Mouse (Mus musculus): ENCODE measurements around the gene Fbn1. TPM values are rescaled to one million over a fixed set of nuclear protein-coding genes. Genes with fewer than 3 reads are reported as not detected.

Fbn1 gene
- total and polyA plus RNA-seq, 2 experiments from 2014 or later, result 1.6 to 20.1 TPM

DNA sequence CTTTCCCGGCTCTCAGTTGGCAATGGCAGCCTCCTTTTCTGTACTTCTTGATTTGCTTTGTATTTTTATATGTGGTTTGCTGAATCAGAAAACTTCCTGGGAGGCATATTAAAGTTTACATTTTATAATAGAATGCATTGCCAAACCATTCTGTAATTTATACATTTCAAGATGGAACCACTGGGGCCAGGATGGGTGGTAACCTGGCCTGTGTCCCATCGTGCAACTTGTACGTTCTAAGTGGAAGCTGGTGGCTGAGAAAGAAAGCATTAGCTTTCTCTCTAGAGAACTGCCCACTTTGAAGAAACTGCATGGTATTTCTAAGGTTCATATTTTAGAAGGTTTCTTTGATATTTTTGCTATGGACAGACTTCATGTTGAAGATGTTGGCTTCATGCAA is 212.3 kb downstream of the Fbn1 start:
- H3K27me3 ChIP-seq (ENCODE audit: insufficient read depth, low read length), result no peaks in the 10 kb centered on the region
- H3K4me3 ChIP-seq (ENCODE audit: low read depth, low read length), result no peak overlapping the region
- TF ChIP-seq CTCF (IDR thresholded peaks at IDR 0.05), result no peak
- H3K4me2 ChIP-seq (ENCODE audit: low read depth, low read length, poor library complexity, severe bottlenecking), result no peak overlapping the region
- no peaks in the 10 kb centered on the region for H3K4me1 ChIP-seq (ENCODE audit: insufficient read depth, low read length)
- DNase-seq (ENCODE audit: low spot score) (no peak), ATAC-seq (ENCODE audit: low FRiP score) (no peak)
- H3K36me3 ChIP-seq (ENCODE audit: insufficient read depth, low read length), result no peaks in the 10 kb centered on the region
- no peaks in the 10 kb centered on the region for H3K9me3 ChIP-seq (ENCODE audit: low read length)
- H3K27ac ChIP-seq (ENCODE audit: low read depth, low read length), result no peak overlapping the region
- 88% methylated on average over 3 of the region's 3 CpGs for WGBS
- H3K9ac ChIP-seq (replicated peaks; ENCODE audit: low read length, poor library complexity, severe bottlenecking), result no peak overlapping the region

DNA sequence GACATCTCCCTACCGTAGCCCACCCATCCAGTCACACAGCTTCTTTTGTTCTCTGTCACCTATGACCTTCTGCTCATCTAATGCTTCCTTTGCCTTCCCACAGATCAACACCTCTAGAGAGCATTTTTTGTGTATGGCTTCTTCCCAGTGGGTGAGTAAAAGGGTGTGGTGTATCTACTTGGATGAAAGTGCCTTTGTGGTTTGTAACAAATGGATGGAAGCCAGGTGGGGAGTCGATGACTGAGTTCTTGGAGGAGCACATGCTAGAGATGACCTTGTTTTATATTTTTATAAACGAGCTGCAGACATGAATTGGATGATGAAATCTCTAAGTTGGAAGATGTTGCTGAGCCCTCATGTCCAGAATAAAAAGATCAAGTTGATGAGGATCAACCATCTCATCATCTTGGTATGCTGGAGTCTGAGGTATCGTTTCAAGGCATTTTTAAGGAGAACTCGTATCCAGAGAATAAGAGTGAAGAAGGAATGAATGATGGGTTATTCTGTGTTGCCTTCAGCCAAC is 213.8 kb downstream of the Fbn1 start:
- Histone ChIP-seq H3K36me3 (ENCODE audit: insufficient read depth, low read length) (no peaks in the 10 kb centered on the region), H3K27me3 (ENCODE audit: insufficient read depth, low read length) (no peaks in the 10 kb centered on the region), H3K27ac (ENCODE audit: low read depth, low read length) (no peak overlapping the region), H3K4me1 (ENCODE audit: insufficient read depth, low read length) (no peaks in the 10 kb centered on the region), H3K9ac (replicated peaks; ENCODE audit: low read length, poor library complexity, severe bottlenecking) (no peak overlapping the region), H3K4me3 (ENCODE audit: low read depth, low read length) (no peak overlapping the region), H3K4me2 (ENCODE audit: low read depth, low read length, poor library complexity, severe bottlenecking) (no peak overlapping the region), H3K9me3 (ENCODE audit: low read length) (no peaks in the 10 kb centered on the region)
- 84% methylated on average over 5 of the region's 5 CpGs for WGBS
- TF ChIP-seq CTCF (IDR thresholded peaks at IDR 0.05), result no peak
- ATAC-seq (ENCODE audit: low FRiP score) (no peak), DNase-seq (ENCODE audit: low spot score) (no peak)

DNA sequence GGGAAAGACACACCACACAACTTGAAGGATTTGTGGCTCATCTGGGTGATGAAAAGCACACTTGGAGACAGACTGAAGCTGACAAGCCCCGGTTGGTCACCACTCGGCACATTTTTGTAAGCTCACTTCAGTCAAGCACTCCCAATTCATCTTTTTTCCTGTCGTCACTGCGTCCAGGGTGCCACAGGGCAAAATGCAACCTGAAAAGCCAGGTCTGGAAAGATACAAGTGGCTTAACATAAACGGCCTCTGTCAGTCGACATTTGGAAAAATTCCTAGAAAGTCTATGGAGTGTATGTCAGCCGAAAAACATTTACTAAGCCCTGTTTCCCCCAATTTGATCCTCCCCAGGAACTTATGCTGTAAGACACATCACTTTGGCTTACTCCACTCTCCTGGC is 215.2 kb downstream of the Fbn1 start:
- H3K9me3 ChIP-seq (ENCODE audit: low read length), result no peaks in the 10 kb centered on the region
- no peaks in the 10 kb centered on the region for H3K27me3 ChIP-seq (ENCODE audit: insufficient read depth, low read length)
- DNase-seq (ENCODE audit: low spot score) (no peak), ATAC-seq (ENCODE audit: low FRiP score) (no peak)
- no peaks in the 10 kb centered on the region for H3K4me1 ChIP-seq (ENCODE audit: insufficient read depth, low read length)
- no peak overlapping the region for H3K27ac ChIP-seq (ENCODE audit: low read depth, low read length)
- H3K36me3 ChIP-seq (ENCODE audit: insufficient read depth, low read length), result no peaks in the 10 kb centered on the region
- H3K9ac ChIP-seq (replicated peaks; ENCODE audit: low read length, poor library complexity, severe bottlenecking), result no peak overlapping the region
- TF ChIP-seq CTCF (IDR thresholded peaks at IDR 0.05), result no peak
- H3K4me3 ChIP-seq (ENCODE audit: low read depth, low read length), result no peak overlapping the region
- 88% methylated on average over 7 of the region's 7 CpGs for WGBS
- no peak overlapping the region for H3K4me2 ChIP-seq (ENCODE audit: low read depth, low read length, poor library complexity, severe bottlenecking)

DNA sequence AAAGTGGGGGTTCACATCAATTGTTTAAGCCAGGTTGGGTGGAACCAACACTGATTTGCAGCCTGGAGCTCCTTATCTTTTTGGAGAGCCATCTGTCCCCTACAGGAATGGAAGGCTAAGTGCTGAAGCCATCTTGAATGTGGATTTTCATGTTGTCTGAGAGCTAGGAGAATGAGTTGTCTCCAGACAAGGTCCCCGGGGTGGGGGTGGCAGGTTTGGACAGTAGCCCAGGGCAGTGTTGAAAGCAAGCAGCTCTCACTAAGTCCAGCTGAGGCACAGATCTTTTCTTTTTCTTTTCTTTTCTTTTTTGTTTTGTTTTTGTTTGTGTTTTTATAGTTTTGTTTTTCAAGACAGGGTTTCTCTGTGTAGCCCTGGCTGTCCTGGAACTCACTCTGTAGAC is 216.7 kb downstream of the Fbn1 start:
- Histone ChIP-seq H3K36me3 (ENCODE audit: insufficient read depth, low read length) (no peaks in the 10 kb centered on the region), H3K27ac (ENCODE audit: low read depth, low read length) (no peak overlapping the region), H3K27me3 (ENCODE audit: insufficient read depth, low read length) (no peaks in the 10 kb centered on the region), H3K4me1 (ENCODE audit: insufficient read depth, low read length) (no peaks in the 10 kb centered on the region), H3K4me3 (ENCODE audit: low read depth, low read length) (no peak overlapping the region), H3K4me2 (ENCODE audit: low read depth, low read length, poor library complexity, severe bottlenecking) (no peak overlapping the region), H3K9me3 (ENCODE audit: low read length) (no peaks in the 10 kb centered on the region), H3K9ac (replicated peaks; ENCODE audit: low read length, poor library complexity, severe bottlenecking) (no peak overlapping the region)
- TF ChIP-seq CTCF (IDR thresholded peaks at IDR 0.05), result no peak
- no peak for DNase-seq (ENCODE audit: low spot score)
- ATAC-seq (ENCODE audit: low FRiP score), result no peak
- 91% methylated on average over 1 of the region's 1 CpGs for WGBS

DNA sequence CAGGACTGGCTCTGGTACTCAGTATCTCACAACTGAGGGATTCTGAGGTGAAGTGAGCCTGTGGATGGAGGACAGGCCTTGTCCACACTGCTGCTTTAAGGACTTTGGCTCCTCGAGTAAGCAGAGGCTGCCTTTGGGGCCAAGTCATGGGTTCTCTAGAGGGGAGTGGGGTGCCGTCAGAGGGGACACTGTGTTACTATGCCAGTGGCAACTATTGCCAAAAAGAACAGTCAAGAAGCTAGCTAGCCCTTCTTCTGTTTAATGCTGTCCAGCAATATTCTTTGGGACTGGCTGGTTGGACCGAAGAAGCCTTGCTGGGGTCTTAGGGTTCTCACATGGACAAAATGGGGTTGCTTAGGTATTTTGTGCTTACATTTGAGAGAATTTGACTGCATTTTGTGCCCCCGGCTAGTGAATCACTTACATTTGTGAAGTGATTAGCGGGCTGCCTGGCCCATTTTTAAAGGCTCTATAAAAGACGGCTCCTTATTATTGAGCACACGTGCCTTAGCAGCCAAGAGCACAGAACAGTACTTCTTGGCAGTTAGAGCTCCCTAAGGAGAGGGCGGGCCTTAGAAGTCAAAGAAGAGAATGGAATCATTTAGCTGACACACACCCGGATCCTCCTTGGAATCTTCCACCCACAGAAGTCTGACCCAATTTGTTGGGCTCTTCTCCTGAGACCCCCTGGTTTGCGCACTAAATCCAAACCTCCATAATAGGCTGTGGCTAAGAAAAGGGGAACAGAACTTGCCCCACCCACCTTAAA is 217.4 kb downstream of the Fbn1 start:
- no peak overlapping the region for H3K4me3 ChIP-seq (ENCODE audit: low read depth, low read length)
- no peaks in the 10 kb centered on the region for H3K36me3 ChIP-seq (ENCODE audit: insufficient read depth, low read length)
- no peak for TF ChIP-seq CTCF (IDR thresholded peaks at IDR 0.05)
- H3K4me2 ChIP-seq (ENCODE audit: low read depth, low read length, poor library complexity, severe bottlenecking), result no peak overlapping the region
- DNase-seq (ENCODE audit: low spot score) (peak; percentile 58), ATAC-seq (ENCODE audit: low FRiP score) (no peak)
- H3K9ac ChIP-seq (replicated peaks; ENCODE audit: low read length, poor library complexity, severe bottlenecking), result no peak overlapping the region
- H3K27ac ChIP-seq (ENCODE audit: low read depth, low read length), result no peak overlapping the region
- WGBS, result 61% methylated on average over 10 of the region's 10 CpGs
- H3K27me3 ChIP-seq (ENCODE audit: insufficient read depth, low read length), result no peaks in the 10 kb centered on the region
- H3K9me3 ChIP-seq (ENCODE audit: low read length), result no peaks in the 10 kb centered on the region
- no peaks in the 10 kb centered on the region for H3K4me1 ChIP-seq (ENCODE audit: insufficient read depth, low read length)

DNA sequence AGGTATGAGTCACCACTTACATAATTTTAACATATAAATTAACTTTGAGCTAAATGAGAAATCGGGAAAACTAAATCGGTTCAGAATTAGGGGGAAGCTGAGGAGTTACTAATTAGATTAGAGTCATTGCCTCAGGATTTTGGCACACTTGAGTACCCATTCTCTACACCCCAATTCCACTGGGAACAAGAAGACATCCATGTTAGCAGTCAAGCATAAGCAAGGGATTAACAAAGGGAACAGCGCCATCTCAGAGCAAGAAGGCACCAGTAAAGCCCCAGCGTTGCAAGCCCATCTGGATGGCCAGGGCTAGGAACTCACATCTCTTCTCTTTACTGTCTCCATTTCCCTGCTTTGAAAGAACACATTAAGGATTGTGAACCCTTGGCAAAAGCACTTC is 222.0 kb downstream of the Fbn1 start:
- Histone ChIP-seq H3K27ac (ENCODE audit: low read depth, low read length) (no peak overlapping the region), H3K36me3 (ENCODE audit: insufficient read depth, low read length) (no peaks in the 10 kb centered on the region), H3K27me3 (ENCODE audit: insufficient read depth, low read length) (no peaks in the 10 kb centered on the region), H3K4me3 (ENCODE audit: low read depth, low read length) (no peak overlapping the region), H3K9ac (replicated peaks; ENCODE audit: low read length, poor library complexity, severe bottlenecking) (no peak overlapping the region), H3K4me1 (ENCODE audit: insufficient read depth, low read length) (no peaks in the 10 kb centered on the region), H3K4me2 (ENCODE audit: low read depth, low read length, poor library complexity, severe bottlenecking) (no peak overlapping the region), H3K9me3 (ENCODE audit: low read length) (no peaks in the 10 kb centered on the region)
- no peak for TF ChIP-seq CTCF (IDR thresholded peaks at IDR 0.05)
- WGBS, result 64% methylated on average over 4 of the region's 4 CpGs
- DNase-seq (ENCODE audit: low spot score) (peak; percentile 72), ATAC-seq (ENCODE audit: low FRiP score) (no peak)

Data from midbrain, postnatal 0 days (tissue).